ENCODE assay signal across 9 mouse cellular contexts in the genomic region with DNA sequence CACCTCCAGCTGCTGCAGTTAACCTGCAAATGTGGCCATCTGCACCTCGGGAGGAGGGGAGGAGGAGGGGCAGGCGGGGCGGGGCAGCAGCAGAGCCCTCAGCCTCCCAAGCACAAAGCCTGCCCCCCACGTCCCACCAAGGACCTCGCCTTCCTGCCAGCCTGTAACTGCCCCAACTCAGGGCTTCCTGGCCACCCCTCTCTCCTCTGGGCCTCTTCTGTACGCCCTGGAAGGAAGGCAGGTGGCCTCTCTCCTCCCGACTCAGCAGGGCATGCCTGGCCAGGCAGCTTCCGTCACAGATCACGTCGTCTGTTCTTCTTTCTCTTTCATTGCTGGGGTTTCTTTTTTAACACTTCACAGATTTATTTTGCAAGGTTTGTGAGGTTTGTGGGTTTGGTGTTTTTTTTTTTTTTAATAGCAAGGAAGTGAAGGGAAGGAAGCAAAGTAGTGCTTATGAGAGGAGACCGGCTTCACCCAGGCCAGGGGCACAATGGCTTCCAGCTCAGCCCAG.
DNase-seq lines count a peak whose midpoint lies in the region; ATAC-seq and TF ChIP-seq lines count a peak whose summit lies in the region.
"Had no signal": no experiment of that assay in that cellular context is flagged by ENCODE, and none has a peak within 500 bp of the region (broad histone marks: within the 10 kb centered on the region; RNA-seq: fewer than 3 reads in every experiment).

No protein-coding gene starts in this region.

- intact Hi-C loops in heart, postnatal 14 days (cut with DNase I) = no loop called here

- peak overlapping the region; percentile 40 for H3K4me2 ChIP-seq in lung, embryonic 14.5 days
- no peak overlapping the region for H3K4me2 ChIP-seq in midbrain, embryonic 11.5 days

- no peaks in the 10 kb centered on the region for H3K27me3 ChIP-seq in lung, embryonic 14.5 days (ENCODE audit: insufficient read depth, low read length)
- H3K27me3 ChIP-seq in midbrain, embryonic 11.5 days (ENCODE audit: control insufficient read depth, insufficient read depth, low read length) = no peaks in the 10 kb centered on the region

- 17% methylated on average over 11 of the region's 11 CpGs for WGBS in lung, embryonic 14.5 days
- 20% methylated on average over 11 of the region's 11 CpGs for WGBS in midbrain, embryonic 11.5 days

- no peak for DNase-seq in lung, embryonic 14.5 days
- no peak for DNase-seq in lung, postnatal 4 days
- DNase-seq in midbrain, embryonic 11.5 days (ENCODE audit: low spot score, missing footprints) = no peak
- peak; percentile 58 for DNase-seq in thymus, postnatal 14 days
- no peak for DNase-seq in gastrocnemius, adult 18-20 months (ENCODE audit: low spot score)
- DNase-seq in heart, postnatal 14 days = no peak
- DNase-seq in gastrocnemius, postnatal 4 days (ENCODE audit: low spot score in 2 of 2) = no peak

- H3K9me3 ChIP-seq in lung, embryonic 14.5 days (ENCODE audit: low read depth, low read length) = no peaks in the 10 kb centered on the region
- no peaks in the 10 kb centered on the region for H3K9me3 ChIP-seq in midbrain, embryonic 11.5 days (ENCODE audit: control insufficient read depth, low read length)

- H3K4me1 ChIP-seq in lung, embryonic 14.5 days (ENCODE audit: insufficient read depth) = peaks cover 6% of the 10 kb centered on the region; the same call in 1 of the 2 replicates
- H3K4me1 ChIP-seq in midbrain, embryonic 11.5 days (ENCODE audit: control insufficient read depth, insufficient read depth, low read length) = peaks cover 26% of the 10 kb centered on the region

- no peak overlapping the region for H3K27ac ChIP-seq in lung, embryonic 14.5 days (ENCODE audit: low read depth)
- H3K27ac ChIP-seq in midbrain, embryonic 11.5 days (ENCODE audit: low read depth, low read length) = peak overlapping the region; percentile 17; the same call in 1 of the 2 replicates
- H3K27ac ChIP-seq: liver, embryonic 14.5 days had no signal

- TF ChIP-seq CTCF in lung, embryonic 14.5 days (IDR thresholded peaks at IDR 0.05; ENCODE audit: low read depth) = no peak

- no peak overlapping the region for H3K4me3 ChIP-seq in lung, embryonic 14.5 days (ENCODE audit: low read depth, low read length)
- H3K4me3 ChIP-seq in midbrain, embryonic 11.5 days (ENCODE audit: low read depth, low read length) = no peak overlapping the region

- ATAC-seq in lung, embryonic 14.5 days (ENCODE audit: insufficient read depth) = no peak
- ATAC-seq in granulocyte monocyte progenitor cell, adult 5-6 weeks (replicated peaks; ENCODE audit: poor library complexity, severe bottlenecking) = peak; percentile 69
- peak; percentile 53; the same call in 1 of the 2 replicates for ATAC-seq in midbrain, embryonic 11.5 days (ENCODE audit: low FRiP score)

- no peak overlapping the region for H3K9ac ChIP-seq in lung, embryonic 14.5 days
- H3K9ac ChIP-seq in midbrain, embryonic 11.5 days (ENCODE audit: low read length) = no peak overlapping the region
- H3K9ac ChIP-seq: liver, embryonic 14.5 days had no signal

- H3K36me3 ChIP-seq in lung, embryonic 14.5 days (ENCODE audit: insufficient read depth) = no peaks in the 10 kb centered on the region
- H3K36me3 ChIP-seq in midbrain, embryonic 11.5 days (ENCODE audit: control insufficient read depth, insufficient read depth, low read length) = no peaks in the 10 kb centered on the region
